Mouse (Mus musculus) intestine, embryonic 14.5 days (tissue): ENCODE measurements at regions not wholly inside any gene's neighbourhood (a gene's known extent, or its start where the extent isn't known, plus 50 kb on each side); places are given as distances from the start of the nearest gene placed in this dataset.

Experiments used
- ATAC-seq: fragments of 200-750 bp; cut with Nextera tagmentation; replicated peaks from 2 replicates; pipeline ENCODE4 v1.8.0; 2017; ENCODE audit warnings: low read depth, moderate number of reproducible peaks, moderate TSS enrichment, moderate library complexity; ENCODE audit not compliant: low FRiP score, low TSS enrichment
- DNase-seq: peaks from one replicate; pipeline ENCODE4 v3.0.0-alpha.2; 2018; ENCODE audit warnings: low spot score
- H3K27ac ChIP-seq: fragments of 300-500 bp; sonication (generic); 2 replicates; pipeline ENCODE4 v1.5.1; 2014; ENCODE audit warnings: low read depth, mild to moderate bottlenecking, control low read depth
- H3K27me3 ChIP-seq: fragments of 300-500 bp; sonication (generic); replicated peaks from 2 replicates; pipeline ENCODE4 v1.6.1; 2014; ENCODE audit warnings: low read length, control low read depth; ENCODE audit not compliant: control insufficient read depth, insufficient read depth
- H3K36me3 ChIP-seq: fragments of 300-500 bp; sonication (generic); 2 replicates; pipeline ENCODE4 v1.6.1; 2014; ENCODE audit warnings: low read length, control low read depth; ENCODE audit not compliant: control insufficient read depth, insufficient read depth
- H3K4me1 ChIP-seq: fragments of 300-500 bp; sonication (generic); replicated peaks from 2 replicates; pipeline ENCODE4 v1.6.1; 2014; ENCODE audit warnings: low read length, control low read depth, mixed read lengths; ENCODE audit not compliant: control insufficient read depth, insufficient read depth
- H3K4me2 ChIP-seq: fragments of 300-500 bp; sonication (generic); 2 replicates; pipeline ENCODE4 v1.6.1; 2014; ENCODE audit warnings: low read length
- H3K4me3 ChIP-seq: fragments of 300-500 bp; sonication (generic); 2 replicates; pipeline ENCODE4 v1.5.1; 2014; ENCODE audit warnings: low read depth, low read length, control low read depth, mixed read lengths
- H3K9ac ChIP-seq: fragments of 300-500 bp; sonication (generic); 2 replicates; pipeline ENCODE4 v1.6.1; 2014; ENCODE audit warnings: mild to moderate bottlenecking, low read length
- H3K9me3 ChIP-seq: fragments of 300-500 bp; sonication (generic); 2 replicates; pipeline ENCODE4 v1.6.1; 2016; ENCODE audit warnings: low read length, control low read depth; ENCODE audit not compliant: control insufficient read depth
- WGBS: fragments of 180-500 bp; shearing (Covaris S2); extraction: QIAGEN DNeasy Blood & Tissue Kit; methylation state at CpG from one replicate; pipeline ENCODE4 v1.1.7; 2014; 5-methylcytosine and 5-hydroxymethylcytosine counted together

DNA sequence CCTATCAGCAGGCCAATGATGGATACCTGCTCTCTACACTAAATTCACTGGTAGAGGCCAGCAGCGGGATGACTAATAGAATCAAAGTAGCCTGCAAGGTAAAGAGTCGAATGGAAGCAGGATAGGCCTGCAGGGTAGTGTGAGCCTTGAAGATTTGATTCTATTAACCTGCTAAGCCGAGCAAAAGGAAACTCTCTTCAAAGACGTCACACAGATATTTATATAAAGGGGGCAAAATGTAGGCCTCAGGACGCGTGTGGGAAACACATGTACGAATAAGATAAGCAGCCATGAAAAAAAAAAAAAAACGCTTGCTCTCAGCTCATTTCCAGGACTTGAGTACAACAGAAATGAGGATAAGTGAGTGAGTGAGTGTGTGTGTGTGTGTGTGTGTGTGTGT lies 138.4 kb upstream of the D7Ertd443e start:
- 62% methylated on average over 8 of the region's 8 CpGs for WGBS

DNA sequence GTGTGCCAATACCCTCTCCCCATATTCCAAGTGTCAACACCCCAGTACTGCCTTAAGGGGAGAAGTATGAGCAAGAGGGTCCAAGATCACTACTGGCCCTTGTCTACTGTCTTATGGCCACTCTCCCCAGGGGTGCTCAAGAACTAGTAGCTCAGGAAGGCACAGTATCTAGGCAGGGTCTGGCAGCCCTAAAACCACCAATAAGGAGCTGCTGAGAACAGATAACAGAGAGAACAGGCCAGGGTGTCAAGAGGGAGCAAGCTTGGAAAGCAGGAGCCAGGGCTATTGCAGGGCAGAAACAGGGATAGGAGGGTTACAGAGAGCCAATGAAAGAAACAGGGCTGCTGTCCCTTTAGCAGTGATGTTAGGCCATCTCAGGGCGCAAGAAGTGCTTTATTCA lies 139.6 kb upstream of the D7Ertd443e start:
- H3K4me2 ChIP-seq, result no peak overlapping the region
- WGBS, result 100% methylated on average over 1 of the region's 1 CpGs
- H3K27me3 ChIP-seq, result no peaks in the 10 kb centered on the region
- no peaks in the 10 kb centered on the region for H3K4me1 ChIP-seq
- no peaks in the 10 kb centered on the region for H3K36me3 ChIP-seq
- H3K4me3 ChIP-seq, result no peak overlapping the region
- no peak overlapping the region for H3K27ac ChIP-seq
- no peak overlapping the region for H3K9ac ChIP-seq
- no peaks in the 10 kb centered on the region for H3K9me3 ChIP-seq
- DNase-seq (no peak), ATAC-seq (no peak)

More for the DNA sequence above, 138.4 kb upstream of the D7Ertd443e start:
- no peaks in the 10 kb centered on the region for H3K4me1 ChIP-seq
- H3K4me3 ChIP-seq, result no peak overlapping the region
- no peak overlapping the region for H3K27ac ChIP-seq
- ATAC-seq, result no peak
- H3K27me3 ChIP-seq, result no peaks in the 10 kb centered on the region
- H3K36me3 ChIP-seq, result no peaks in the 10 kb centered on the region
- no peak for DNase-seq
- no peak overlapping the region for H3K9ac ChIP-seq
- H3K9me3 ChIP-seq, result no peaks in the 10 kb centered on the region
- no peak overlapping the region for H3K4me2 ChIP-seq

DNA sequence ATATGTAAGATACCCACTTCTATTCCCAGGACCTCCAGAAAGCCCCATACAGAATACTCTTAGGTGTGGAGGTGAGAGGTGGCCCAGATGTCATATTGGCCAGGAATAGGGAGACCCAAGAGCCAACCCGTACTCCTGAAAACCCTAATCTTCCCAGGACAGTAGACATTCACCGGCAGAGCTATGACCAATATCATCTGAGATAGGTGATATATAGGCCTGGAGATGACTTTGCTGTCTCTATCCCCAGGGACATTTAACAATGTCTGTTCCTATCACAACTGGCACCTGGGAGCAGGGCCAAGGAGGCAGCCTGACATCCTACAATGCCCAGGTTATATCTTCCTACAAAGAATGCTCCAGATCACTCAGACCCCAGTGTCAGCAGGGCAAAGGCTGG lies 140.0 kb upstream of the D7Ertd443e start:
- no peaks in the 10 kb centered on the region for H3K36me3 ChIP-seq
- DNase-seq (no peak), ATAC-seq (no peak)
- H3K4me2 ChIP-seq, result no peak overlapping the region
- no peaks in the 10 kb centered on the region for H3K27me3 ChIP-seq
- no peak overlapping the region for H3K4me3 ChIP-seq
- no peaks in the 10 kb centered on the region for H3K4me1 ChIP-seq
- 96% methylated on average over 2 of the region's 2 CpGs for WGBS
- no peak overlapping the region for H3K27ac ChIP-seq
- no peaks in the 10 kb centered on the region for H3K9me3 ChIP-seq
- no peak overlapping the region for H3K9ac ChIP-seq

DNA sequence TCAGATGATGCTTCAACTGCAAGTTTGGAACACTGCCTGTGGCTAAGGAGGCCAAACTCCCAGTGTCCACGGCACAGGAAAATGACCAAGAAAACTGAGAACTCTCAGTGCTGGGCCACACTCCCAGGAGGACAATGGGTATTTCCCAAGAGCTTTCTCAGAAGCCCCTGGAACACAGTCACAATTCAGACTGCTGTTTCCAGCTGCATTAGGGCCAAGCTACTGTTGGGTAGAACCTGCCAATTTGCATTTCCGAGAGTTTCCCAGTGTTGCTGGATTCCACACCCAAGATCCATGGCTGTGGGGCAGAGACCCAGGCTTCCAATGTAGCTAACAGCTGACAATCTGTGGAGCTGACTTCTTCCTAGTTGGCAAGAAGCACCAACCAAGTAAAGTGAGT lies 141.9 kb upstream of the D7Ertd443e start:
- Histone ChIP-seq H3K4me3 (no peak overlapping the region), H3K4me1 (no peaks in the 10 kb centered on the region), H3K27ac (no peak overlapping the region), H3K4me2 (no peak overlapping the region), H3K9ac (no peak overlapping the region), H3K27me3 (no peaks in the 10 kb centered on the region), H3K9me3 (no peaks in the 10 kb centered on the region), H3K36me3 (no peaks in the 10 kb centered on the region)
- 75% methylated on average over 2 of the region's 2 CpGs for WGBS
- ATAC-seq, result no peak
- DNase-seq, result no peak

DNA sequence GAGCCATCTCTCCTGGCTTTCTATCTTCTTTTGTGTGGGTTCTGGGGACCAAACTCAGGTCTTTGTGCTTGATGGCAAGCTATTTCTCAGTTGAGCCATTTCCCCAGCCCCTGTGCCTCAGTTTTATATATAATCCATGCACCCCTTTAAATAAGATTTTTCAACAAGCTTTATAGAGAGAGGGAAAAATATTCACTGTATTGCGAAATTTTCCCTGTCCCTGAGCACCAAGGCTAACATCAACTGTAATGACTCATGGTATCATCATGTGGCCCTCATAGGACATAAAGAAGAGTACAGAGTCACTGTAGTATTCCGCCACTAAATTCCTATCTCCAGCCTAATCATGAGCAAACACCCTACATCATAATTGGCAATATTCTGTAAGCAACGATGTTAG lies 142.4 kb upstream of the Dock1 start:
- no peak overlapping the region for H3K27ac ChIP-seq
- no peaks in the 10 kb centered on the region for H3K4me1 ChIP-seq
- H3K36me3 ChIP-seq, result no peaks in the 10 kb centered on the region
- H3K9me3 ChIP-seq, result no peaks in the 10 kb centered on the region
- no peak overlapping the region for H3K9ac ChIP-seq
- ATAC-seq, result no peak
- H3K27me3 ChIP-seq, result no peaks in the 10 kb centered on the region
- no peak overlapping the region for H3K4me2 ChIP-seq
- H3K4me3 ChIP-seq, result no peak overlapping the region
- DNase-seq, result no peak
- 87% methylated on average over 3 of the region's 3 CpGs for WGBS

DNA sequence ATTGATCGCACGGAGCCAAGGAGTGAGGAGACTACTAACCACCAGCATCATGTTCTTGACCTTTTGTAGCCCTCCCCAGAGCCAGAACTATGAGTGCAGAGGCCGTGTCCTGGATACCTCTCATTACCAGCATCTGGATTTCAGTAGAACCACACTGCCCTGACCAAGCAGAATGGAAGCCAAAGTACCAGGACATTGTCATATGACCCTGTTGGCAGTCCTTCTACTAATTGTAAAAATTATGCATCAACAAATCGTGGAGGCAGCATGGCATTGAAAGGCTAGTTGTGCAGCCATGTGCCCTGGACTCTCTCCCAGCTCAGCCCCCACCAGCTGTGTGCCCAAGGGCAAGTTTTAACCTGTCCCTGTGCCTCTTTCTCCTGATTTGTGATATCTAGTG lies 135.6 kb upstream of the Dock1 start:
- no peak overlapping the region for H3K27ac ChIP-seq
- H3K4me2 ChIP-seq, result no peak overlapping the region
- H3K9ac ChIP-seq, result no peak overlapping the region
- ATAC-seq, result no peak
- DNase-seq, result no peak
- no peaks in the 10 kb centered on the region for H3K9me3 ChIP-seq
- no peaks in the 10 kb centered on the region for H3K36me3 ChIP-seq
- H3K4me1 ChIP-seq, result no peaks in the 10 kb centered on the region
- H3K27me3 ChIP-seq, result no peaks in the 10 kb centered on the region
- WGBS, result 88% methylated on average over 4 of the region's 4 CpGs
- no peak overlapping the region for H3K4me3 ChIP-seq

DNA sequence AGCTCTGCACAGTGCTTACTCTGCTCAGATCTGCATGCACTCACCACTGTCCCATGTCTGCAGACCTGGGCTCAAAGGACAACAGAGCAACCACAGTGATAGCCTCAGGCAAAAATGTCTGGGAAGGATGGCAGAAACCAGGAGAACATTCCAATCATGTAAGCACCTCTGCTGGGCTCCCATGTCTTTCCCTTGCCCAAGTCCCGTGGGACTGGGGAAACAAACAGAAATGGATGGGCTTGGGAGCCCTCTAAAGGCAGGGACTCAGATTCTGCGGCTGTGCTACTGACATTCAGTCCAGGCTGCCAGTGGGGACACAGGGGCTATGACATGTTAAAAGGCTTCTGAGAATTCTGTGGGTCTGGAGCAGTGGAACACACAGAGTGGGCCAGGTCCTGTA lies 128.8 kb upstream of the Dock1 start:
- Histone ChIP-seq H3K4me1 (no peaks in the 10 kb centered on the region), H3K9me3 (no peaks in the 10 kb centered on the region), H3K27me3 (no peaks in the 10 kb centered on the region), H3K4me3 (no peak overlapping the region), H3K36me3 (no peaks in the 10 kb centered on the region), H3K27ac (no peak overlapping the region), H3K9ac (no peak overlapping the region), H3K4me2 (no peak overlapping the region)
- 61% methylated on average over 2 of the region's 2 CpGs for WGBS
- ATAC-seq, result no peak
- no peak for DNase-seq

DNA sequence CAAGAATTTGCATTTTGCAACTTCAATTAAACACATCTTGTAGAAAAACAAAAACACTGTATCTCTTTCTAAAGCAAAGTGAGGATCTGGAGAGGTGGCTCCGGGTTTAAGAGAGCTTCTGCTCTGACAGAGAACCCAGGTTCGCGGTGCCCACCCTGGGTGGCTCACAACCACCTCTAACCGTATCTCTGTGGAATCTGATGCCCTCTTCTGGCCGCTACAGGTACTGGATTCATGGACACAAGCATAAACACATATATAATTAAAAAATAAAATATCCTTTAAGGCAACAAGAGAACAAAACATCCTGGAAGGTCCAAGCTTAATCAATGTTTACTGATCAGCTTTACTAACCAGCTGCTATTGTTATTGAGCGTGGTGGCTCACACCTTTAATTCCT lies 124.3 kb upstream of the Dock1 start:
- Histone ChIP-seq H3K4me3 (no peak overlapping the region), H3K9me3 (no peaks in the 10 kb centered on the region), H3K9ac (no peak overlapping the region), H3K36me3 (no peaks in the 10 kb centered on the region), H3K27me3 (no peaks in the 10 kb centered on the region), H3K27ac (no peak overlapping the region), H3K4me2 (no peak overlapping the region), H3K4me1 (no peaks in the 10 kb centered on the region)
- WGBS, result 73% methylated on average over 6 of the region's 6 CpGs
- ATAC-seq (no peak), DNase-seq (no peak)

DNA sequence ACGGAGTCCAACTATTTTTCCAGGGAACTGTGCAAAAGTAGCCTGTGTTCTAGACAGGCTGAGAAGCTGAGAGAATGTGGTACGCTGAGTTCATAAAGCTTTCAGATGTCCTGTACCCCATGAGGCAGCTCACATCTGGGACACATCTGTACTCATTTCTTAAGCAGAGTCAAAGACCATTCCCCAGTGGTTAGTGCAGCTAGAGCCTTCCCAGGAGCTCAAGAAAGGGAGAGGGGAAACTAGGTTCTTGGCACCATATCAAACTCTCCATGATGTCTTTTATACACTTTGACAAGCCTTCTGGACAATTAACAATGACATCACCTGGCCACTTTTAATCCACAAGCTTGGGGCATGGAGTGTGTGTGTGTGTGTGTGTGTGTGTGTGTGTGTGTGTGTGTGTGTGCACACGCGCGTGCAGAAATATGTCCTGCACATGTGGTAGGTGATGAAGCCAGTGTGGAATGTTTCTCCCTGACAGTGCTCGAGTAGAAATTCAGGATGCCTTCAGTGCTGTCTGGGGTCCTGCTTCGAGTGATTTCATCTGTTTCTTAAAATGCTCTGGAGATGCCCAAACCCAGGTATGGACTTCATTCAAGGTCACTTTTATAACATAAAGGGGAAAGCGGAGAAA lies 121.1 kb upstream of the Dock1 start:
- DNase-seq, result no peak
- 78% methylated on average over 8 of the region's 8 CpGs for WGBS
- H3K9me3 ChIP-seq, result no peaks in the 10 kb centered on the region
- no peak overlapping the region for H3K9ac ChIP-seq
- no peaks in the 10 kb centered on the region for H3K4me1 ChIP-seq
- H3K27me3 ChIP-seq, result no peaks in the 10 kb centered on the region
- no peak overlapping the region for H3K27ac ChIP-seq
- no peaks in the 10 kb centered on the region for H3K36me3 ChIP-seq
- no peak overlapping the region for H3K4me3 ChIP-seq
- no peak overlapping the region for H3K4me2 ChIP-seq
- ATAC-seq, result no peak
